Mouse (Mus musculus) embryonic fibroblast, embryonic 13.5 days (primary cell): Measurements from ENCODE around the gene Prss28.

ENCODE experiments used
- CTCF ChIP-seq: IDR thresholded peaks from 2 replicates; pipeline ENCODE4 v1.5.1; 2011; ENCODE audit warnings: mild to moderate bottlenecking, control low read depth, low read length, moderate library complexity, borderline replicate concordance; ENCODE audit not compliant: insufficient read depth
- POLR2A ChIP-seq: IDR thresholded peaks from 2 replicates; pipeline ENCODE4 v1.6.1; 2011; ENCODE audit warnings: low read depth, mild to moderate bottlenecking, control low read depth, low read length, moderate library complexity

DNA sequence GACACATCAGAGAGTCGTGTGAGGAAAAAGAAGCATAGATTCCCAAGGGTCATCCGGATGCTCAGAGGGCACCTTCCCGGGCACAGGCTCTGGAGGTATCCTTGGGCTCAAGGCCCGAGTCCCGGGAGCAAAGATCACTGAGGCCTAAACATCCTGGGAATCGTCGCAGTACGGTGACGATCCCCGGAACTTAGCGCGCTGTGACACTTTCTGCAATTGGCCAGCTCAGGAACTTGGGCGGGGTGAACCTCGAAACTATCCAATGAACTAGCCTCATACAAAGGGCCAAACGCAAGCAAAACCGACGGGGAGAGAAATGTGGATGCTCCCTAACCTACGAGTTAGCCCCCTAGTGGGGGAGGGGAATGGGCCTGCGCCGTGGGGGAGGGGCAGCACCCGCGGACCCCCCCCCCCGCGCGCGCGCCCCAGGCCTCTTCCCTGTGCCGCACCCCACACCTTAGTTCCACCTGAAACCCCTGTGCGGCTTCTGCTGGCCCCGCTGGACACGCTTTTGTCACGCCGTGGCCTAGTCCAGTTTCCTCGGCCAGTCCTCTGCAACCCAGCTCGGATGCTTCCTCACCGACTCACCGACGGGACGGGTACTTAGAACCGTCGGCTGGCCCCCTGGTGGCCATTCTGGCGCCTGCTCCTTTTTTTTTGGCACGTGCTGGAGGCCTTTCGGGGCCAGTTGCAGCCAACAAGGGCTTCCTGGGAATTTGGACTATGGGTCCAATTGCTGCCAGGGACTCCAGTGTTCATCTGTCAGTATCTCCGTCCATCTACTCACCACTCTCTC lies 34.5 kb upstream of the Prss28 start:
- TF ChIP-seq POLR2A, result peak; percentile 59
- TF ChIP-seq CTCF, result peak; percentile 33; the same call in 1 of the 2 replicates
